Mouse (Mus musculus): Measurements from ENCODE around the gene Gm11027.

Gene Gm11027

DNA sequence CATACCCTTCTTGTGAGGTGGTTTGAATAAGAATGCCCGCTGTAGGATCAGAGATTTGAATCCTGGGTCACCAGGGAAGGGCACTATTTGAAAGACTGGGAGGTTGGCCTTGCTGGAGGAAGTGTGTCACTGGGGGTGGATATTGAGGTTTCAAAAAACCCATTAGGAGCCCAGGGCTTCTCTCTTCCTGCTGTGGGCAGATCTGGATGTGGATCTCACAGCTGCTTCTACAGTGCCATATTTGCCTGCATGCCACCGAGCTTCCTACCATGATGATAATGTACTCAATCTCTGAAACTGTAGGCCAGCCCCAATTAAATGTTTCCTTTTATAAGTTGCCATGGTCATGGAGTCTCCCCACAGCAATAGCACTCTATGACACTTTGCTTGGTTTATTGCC lies 4.0 kb downstream of the Gm11027 start:
- no peak for DNase-seq (ENCODE audit: low read depth, low spot score)

DNA sequence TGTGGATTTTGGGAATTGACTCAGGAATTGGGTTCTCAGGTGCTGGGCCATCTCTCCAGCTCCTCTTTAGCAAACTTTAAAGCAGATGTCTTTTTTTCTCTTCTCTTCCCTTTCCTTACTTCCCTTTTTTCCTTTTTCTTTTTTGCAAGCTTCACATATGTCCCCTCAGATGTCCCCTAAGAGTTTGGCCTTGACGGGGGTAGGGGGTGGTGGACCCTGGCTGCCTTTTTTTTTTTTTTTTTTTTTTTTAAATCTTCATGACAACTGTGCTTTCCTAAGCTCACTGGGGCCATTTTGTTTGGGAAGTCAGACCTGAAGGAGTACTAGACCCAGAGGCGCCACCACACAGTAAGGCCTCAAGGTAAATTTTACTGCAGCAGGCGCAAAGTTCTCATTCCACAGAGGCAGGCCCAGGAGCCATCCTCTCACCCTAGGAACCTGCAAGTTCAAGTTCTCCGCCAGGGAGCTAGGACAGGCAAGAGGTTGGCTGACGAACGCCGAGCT lies 5.0 kb downstream of the Gm11027 start:
- no peak for DNase-seq (ENCODE audit: low read depth, low spot score)

DNA sequence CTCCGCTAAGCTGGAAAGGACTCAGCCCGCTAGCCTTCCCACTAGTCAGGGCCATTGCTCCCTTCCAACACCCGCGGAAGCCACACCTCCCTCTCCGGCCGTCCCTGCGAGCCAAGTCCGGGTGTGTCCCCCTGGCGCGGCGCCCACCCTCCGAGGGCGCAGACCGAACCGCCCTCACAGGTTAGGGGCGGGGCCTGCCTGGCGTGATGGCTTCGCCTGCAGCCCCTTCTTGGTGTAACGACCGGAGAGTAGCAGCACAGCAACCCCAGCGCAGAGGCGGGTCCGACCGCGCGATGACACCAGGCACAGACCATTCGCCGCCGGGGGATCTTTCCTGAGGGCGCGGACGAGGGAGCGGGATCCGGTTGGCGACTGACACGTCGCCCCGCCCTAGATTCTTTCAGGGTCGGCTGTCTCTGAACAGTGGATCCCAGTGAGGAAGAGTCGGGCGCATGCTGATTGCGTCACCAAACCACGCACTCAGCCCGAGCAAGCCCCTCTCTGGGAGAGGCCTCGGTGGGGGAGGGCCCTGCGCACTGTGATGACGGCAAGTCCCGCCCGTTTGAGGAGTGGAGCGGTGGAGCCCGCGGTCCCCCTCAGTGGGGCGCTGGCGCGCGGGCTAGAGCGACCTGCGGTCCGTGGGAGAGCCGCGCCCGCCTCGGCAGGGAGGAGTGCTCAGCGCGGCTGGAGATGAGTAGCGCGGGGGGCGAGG lies 5.6 kb downstream of the Gm11027 start, which contains the start of gene Esyt2:
TSS of gene Esyt2 (plus strand) at position 544 of the 712 bp plus-strand sequence.
- DNase-seq (ENCODE audit: low read depth, low spot score): peak; percentile 98

DNA sequence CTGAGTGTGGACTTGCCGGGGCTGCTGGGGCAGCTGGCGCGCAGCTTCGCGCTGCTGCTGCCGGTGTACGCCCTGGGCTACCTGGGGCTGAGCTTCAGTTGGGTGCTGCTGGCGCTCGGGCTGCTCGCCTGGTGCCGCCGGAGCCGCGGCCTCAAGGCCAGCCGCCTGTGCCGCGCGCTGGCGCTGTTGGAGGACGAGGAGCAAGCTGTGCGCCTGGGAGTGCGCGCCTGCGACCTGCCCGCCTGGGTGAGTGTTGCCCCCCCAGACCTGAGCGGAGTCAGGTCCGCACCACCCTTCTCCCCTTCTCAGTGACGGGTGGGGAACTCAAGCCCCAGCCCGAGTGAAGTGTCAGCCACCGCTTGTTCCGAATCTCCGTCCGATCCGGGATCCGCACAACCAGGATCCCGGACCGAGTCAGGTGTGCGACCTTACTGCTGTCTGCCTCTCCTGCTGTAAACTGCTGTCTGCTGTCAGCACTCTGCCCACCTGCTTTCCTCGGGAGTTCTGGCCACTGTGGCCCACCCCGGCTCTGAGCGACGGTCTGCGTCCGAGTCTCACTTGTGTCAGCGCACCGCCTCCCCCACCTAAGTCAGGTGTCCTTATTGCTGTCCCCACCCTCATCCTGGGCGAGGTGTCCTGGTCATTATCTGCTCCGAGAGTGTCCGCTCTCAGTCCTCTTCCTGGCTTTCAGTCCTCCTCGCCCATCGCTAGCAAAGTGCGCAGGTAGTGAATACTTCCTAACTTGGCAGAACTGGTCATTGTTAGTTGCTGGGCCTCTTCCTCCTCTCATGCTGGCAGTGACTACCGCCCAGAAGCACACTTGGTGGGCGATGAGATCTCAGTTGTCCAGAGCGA lies 6.5 kb downstream of the Gm11027 start:
- no peak for DNase-seq (ENCODE audit: low read depth, low spot score)

DNA sequence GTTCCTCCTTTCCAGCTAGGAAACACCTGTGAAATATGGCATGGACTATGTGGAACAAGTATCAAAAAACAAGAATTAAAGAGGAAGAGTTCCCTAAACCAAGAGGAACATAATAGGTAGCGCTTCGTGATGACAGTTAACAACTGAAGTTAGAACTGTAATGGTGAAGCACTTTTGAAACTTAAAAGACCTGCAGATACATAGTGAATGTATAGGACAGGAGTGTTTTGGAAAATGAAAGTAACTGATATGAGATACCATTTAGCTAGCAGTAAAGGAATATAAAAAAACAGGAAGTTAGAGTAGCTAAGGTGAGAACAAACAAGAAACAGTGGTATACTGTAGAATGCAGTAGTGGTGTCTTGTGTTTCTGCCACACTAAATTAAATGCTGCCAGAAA lies 7.7 kb downstream of the Gm11027 start:
- no peak for DNase-seq (ENCODE audit: low read depth, low spot score)

DNA sequence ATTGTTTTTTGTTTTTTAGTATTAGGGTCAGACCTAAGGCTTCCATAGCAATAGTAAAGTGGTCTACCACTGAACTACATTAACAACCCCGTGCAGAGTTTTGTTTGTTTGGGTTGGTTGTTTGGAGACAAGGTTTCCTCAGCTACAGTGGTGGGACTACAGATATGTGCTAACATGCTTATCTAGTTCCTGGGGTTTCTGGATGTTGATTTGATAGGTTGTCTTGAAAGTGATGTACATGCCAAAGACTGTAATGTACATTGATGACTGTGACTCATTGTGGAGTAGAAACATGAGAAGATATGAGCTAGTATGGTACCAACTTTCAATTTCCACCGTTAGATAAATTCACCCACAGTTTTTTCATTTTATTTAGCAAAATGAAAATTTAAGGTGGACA lies 8.3 kb downstream of the Gm11027 start:
- DNase-seq (ENCODE audit: low read depth, low spot score): no peak

DNA sequence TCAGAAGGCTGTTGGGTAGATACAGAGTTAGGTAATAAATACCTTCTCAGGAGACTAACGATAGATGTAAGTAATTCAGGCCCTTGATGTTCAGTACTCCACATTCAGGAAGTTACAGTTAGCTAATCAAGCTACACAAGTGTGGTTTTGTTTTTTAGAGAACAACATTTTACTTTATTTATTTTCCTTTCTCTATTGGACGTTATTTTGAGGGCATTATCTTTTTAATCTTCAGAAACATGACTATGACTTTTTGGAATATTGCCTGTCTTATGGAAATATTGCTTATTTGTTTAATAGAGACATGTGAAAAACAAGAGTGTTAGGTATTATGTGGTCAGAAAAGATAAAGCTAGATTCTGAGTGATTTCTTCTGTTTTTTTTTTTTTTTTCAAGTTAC lies 18.0 kb downstream of the Gm11027 start:
- no peak for DNase-seq (ENCODE audit: low read depth, low spot score)

DNA sequence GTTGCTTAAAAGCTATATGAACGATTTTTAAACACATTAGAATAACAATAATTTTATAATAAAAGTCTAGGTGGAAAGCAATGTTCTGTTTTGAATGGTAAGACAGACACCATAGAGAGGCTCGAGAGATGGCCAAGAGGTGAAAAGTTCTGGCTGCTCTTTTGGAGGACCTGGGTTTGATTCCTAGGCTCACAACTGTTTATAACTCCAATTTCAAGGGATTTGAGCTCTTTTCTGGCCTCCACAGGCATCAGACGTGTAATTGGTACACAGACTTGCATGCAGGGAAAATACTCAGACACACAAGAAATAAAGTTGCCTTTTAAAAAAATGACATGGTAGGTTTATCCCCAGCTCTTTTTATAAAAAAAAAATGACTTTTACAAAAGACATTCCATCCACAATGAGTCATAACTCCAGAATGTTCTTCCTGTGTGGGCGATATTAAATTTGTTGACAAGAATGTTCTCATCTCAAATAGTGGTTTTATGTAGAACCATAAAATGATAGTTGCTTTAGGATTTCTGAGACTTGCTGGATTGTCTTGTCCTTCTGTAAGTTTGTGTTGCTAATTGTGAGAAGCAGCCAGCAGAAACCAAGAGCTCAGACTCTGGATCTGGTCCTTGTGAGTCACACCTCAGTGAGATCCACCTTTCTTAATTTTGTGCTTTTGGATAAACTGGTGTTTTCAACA lies 18.6 kb downstream of the Gm11027 start:
- no peak for DNase-seq (ENCODE audit: low read depth, low spot score)

DNA sequence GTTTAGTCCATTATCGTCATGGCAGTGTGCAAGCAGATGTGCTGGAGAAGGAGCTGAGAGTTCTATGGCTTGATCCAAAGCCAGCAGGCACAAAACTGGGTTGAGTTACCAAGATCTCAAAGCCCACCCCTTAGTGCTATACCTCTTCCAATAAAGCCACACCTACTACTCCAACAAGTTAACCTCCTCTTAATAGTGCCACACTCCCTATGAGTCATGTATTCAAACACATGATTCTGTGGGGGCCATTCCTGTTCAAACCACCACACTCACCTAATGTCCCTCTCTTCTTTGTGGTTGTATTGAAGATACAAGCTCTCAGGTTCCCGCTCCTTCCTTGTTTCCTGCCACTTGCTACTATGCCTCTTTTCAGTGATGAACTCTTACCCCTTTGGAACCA lies 24.7 kb downstream of the Gm11027 start:
- no peak for DNase-seq (ENCODE audit: low read depth, low spot score)

DNA sequence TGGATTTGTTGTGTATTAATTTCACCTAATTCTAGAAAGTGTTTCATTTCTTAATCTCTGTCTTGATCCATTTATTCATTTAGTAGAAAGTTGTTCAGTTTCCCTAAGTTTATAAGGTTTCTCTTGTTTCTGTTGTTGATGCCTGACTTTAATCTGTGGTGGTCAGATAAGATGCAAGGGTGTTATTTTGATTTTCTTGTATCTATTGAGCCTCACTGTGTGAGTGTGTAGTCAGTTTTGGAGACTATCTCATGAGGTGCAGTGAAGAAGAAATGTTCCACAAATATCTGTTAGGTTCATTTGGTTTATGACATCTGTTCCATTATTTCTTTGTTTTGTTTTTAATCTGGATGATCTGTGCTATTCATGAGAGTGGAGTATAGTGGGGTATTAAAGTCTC lies 27.0 kb downstream of the Gm11027 start:
- no peak for DNase-seq (ENCODE audit: low read depth, low spot score)

DNA sequence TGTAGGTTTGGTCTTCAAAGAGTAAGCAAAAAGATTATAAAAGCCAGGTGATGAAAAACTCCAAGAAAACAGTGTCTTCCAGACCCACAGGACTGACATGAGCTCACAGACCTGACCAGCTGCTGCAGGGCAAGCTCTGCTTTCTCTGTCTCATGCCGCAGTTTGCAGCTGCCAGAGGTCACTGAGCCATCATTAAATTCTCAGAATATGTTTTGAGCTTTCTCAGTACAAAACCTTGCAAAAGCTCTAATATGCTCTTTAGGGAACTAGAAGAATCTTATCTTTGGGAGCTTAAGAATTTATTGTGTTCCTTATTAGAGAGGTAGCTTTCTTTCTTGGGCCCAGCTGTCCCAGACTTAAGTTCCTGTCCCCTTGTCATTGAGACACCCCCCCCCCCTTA lies 30.9 kb downstream of the Gm11027 start:
- no peak for DNase-seq (ENCODE audit: low read depth, low spot score)

DNA sequence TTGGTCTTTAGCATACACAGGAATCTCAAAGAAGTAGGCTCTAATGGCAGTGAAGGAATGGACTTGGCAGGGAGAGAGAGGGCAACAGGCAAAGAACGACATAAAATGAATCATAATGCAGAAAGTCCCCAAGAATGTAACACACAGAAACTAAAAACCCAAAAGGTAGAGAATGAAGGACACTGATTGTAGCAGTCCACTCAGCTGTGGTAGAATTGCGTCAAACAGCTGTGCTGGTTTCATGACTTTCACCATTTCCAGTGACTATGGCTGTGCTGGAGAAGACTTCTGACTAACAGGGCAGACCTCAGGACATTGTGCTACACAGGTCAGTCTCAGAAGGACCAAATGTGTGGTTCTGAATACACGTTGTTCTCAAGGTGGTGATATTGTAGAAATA lies 32.7 kb downstream of the Gm11027 start:
- no peak for DNase-seq (ENCODE audit: low read depth, low spot score)

DNA sequence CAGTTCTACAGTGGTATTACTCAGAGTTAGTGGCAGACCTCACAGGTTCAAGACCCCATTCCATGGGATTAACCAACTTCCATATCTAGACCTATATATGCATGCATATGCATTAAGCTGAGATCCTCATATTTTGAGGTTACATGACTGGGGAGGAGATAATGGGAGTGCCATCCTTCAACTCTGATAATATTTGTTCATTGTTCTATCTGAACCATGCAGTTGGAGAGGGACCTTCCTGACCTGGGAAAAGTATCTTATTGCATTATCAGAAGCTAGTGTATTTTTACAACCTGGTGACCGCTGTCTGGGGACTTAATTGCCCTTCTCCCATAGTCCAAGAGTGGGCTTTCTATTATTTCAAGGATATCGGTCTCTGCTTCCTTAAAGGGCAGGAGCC lies 33.4 kb downstream of the Gm11027 start:
- DNase-seq (ENCODE audit: low read depth, low spot score): no peak

DNA sequence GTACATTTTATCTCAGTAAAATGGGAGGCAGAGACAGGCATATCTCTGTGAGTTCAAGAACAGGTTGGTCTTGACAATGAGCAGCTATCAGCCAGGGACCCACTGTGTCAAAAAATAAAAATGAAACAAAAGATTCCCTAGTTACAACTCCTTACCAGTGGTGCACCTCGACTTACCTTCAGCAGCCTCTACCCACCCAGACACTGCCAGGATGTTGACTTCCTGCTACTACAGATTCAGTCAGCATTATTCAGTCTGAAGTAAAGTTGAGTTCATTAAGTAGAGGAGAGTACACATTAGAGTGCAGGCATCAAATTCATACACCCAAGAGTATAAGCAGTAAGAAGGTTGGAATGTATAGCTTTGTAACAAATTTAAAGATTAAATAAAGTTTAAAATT lies 38.6 kb downstream of the Gm11027 start:
- no peak for DNase-seq (ENCODE audit: low read depth, low spot score)

DNA sequence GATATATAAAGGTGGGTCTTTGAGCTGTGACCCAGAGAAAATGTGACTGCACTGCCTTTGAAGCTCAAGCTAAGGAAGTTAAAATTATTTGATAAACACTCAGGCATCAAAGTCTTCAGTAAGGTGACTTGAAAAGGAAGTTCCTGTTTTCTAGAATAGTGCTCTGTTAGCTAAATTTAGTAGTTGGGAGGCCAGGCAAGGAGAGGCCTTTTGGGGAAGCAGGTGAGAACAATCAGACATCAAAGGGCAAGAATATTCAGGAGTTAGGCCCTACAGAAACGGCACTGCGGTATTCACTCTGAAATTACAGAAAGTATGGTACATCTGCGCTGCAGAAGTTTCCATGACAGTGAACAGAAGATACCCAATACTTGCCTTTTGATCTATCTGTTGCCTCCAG lies 40.3 kb downstream of the Gm11027 start:
- no peak for DNase-seq (ENCODE audit: low read depth, low spot score)

DNA sequence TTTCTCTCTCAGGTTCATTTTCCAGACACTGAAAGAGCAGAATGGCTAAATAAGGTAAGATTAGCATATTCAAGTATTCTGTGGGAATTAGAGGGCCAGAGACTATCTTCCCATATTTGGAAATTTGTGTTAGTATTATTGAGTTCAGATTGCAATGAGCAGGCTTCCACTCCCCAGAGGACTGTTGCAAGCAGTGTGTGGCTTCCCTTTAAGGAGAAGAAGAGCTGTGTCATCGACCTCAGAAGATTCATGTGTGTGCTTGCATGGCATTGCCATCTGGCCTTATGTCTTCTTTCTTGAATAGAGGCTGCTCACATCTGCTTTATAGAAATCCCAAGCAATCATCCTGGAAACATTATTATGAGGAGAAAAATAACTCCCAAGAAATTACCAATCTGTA lies 42.6 kb downstream of the Gm11027 start:
- DNase-seq (ENCODE audit: low read depth, low spot score): no peak

Data from embryo, embryonic 11.5 days (tissue).